Mouse (Mus musculus): ENCODE results near the gene Slc2a3.
"Not testable (repeated sequence)": the region's sequence is repeated elsewhere in the genome, so short reads cannot be mapped to it uniquely, and the experiment has no call there.

Slc2a3 gene

GRCm38 (mm10) chr6:122810615-122811279 lies 9.3 kb upstream of the Slc2a3 start:
- in situ Hi-C loops (cut with MboI, MseI) = no loop called here

- in situ Hi-C loops (cut with MboI, MseI) = no loop called here
These were observed 8.7 kb upstream of the Slc2a3 start for GRCm38 (mm10) chr6:122810022-122810614.

- in situ Hi-C loops (cut with MboI, MseI) = no loop called here
These were observed 3.0 kb upstream of the Slc2a3 start for GRCm38 (mm10) chr6:122804418-122804817.

- in situ Hi-C loops (cut with MboI, MseI) = no loop called here
These were observed 518 bp upstream of the Slc2a3 start for GRCm38 (mm10) chr6:122801801-122802514.

GRCm38 (mm10) chr6:122800640-122801300 lies 670 bp downstream of the Slc2a3 start:
- in situ Hi-C loops (cut with MboI, MseI) = no loop called here

GRCm38 (mm10) chr6:122795254-122795935 lies 6.0 kb downstream of the Slc2a3 start:
- in situ Hi-C loops (cut with MboI, MseI) = loop anchor here (5.0 kb wide), 1 partner anchor 42 kb away; no protein-coding TSS in a partner anchor

GRCm38 (mm10) chr6:122786275-122786674 lies 15.2 kb downstream of the Slc2a3 start:
- in situ Hi-C loops (cut with MboI, MseI) = loop anchor here (5.0 kb wide), 2 partner anchors 44 to 109 kb away; no protein-coding TSS in a partner anchor

GRCm38 (mm10) chr6:122784866-122785265 lies 16.6 kb downstream of the Slc2a3 start:
- in situ Hi-C loops (cut with MboI, MseI) = loop anchor here (5.0 kb wide), 2 partner anchors 43 to 108 kb away; no protein-coding TSS in a partner anchor

GRCm38 (mm10) chr6:122782164-122782563 lies 19.3 kb downstream of the Slc2a3 start:
- in situ Hi-C loops (cut with MboI, MseI) = no loop called here

GRCm38 (mm10) chr6:122781167-122781566 lies 20.3 kb downstream of the Slc2a3 start:
- in situ Hi-C loops (cut with MboI, MseI) = no loop called here

GRCm38 (mm10) chr6:122779916-122780315 lies 21.5 kb downstream of the Slc2a3 start:
- in situ Hi-C loops (cut with MboI, MseI) = no loop called here

- in situ Hi-C loops (cut with MboI, MseI) = no loop called here
These were observed 25.4 kb downstream of the Slc2a3 start for GRCm38 (mm10) chr6:122776040-122776439.

- in situ Hi-C loops (cut with MboI, MseI) = no loop called here
These were observed 27.1 kb downstream of the Slc2a3 start for GRCm38 (mm10) chr6:122774345-122774744.

- in situ Hi-C loops (cut with MboI, MseI) = no loop called here
These were observed 28.7 kb downstream of the Slc2a3 start for GRCm38 (mm10) chr6:122772701-122773100.

- in situ Hi-C loops (cut with MboI, MseI) = no loop called here
These were observed 30.6 kb downstream of the Slc2a3 start for GRCm38 (mm10) chr6:122770760-122771315.

GRCm38 (mm10) chr6:122769771-122770759 lies 31.4 kb downstream of the Slc2a3 start:
- in situ Hi-C loops (cut with MboI, MseI) = no loop called here

- in situ Hi-C loops (cut with MboI, MseI) = no loop called here
These were observed 33.2 kb downstream of the Slc2a3 start for GRCm38 (mm10) chr6:122768256-122768655.

GRCm38 (mm10) chr6:122767012-122767411 lies 34.4 kb downstream of the Slc2a3 start:
- in situ Hi-C loops (cut with MboI, MseI) = not testable (repeated sequence)

- in situ Hi-C loops (cut with MboI, MseI) = no loop called here
These were observed 35.1 kb downstream of the Slc2a3 start for GRCm38 (mm10) chr6:122766145-122766968.

All from regulatory T cell (primary cell).